Mouse (Mus musculus): ENCODE measurements around the gene Tmem183a. TPM values are rescaled to one million over a fixed set of nuclear protein-coding genes. Genes with fewer than 3 reads are reported as not detected.
A peak's percentile ranks its signal among the peaks of the same experiment; 100 is the strongest.

Tmem183a gene
- total RNA-seq, 2 experiments from 2014 or later, result 11.1 to 14.2 TPM

DNA sequence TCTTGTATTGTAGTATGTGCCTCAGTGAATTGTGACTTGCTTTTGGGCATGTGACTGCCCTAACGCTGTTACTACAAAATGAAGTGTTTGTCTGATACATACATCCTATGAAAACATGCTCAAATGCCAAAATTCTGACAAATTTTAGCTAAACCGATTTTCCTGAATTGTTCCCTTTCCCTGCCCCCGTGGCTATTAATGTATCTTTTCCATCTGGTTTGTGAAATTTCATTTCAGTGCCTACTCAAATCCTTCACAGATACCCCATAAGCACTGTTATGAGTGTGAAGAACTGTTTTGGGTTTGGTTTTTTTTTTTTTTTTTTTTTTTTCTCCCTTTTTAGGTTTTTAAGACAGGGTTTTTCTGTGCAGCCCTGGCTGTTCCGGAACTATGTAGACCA is 16.7 kb downstream of the Tmem183a start:
- DNase-seq, result no peak

DNA sequence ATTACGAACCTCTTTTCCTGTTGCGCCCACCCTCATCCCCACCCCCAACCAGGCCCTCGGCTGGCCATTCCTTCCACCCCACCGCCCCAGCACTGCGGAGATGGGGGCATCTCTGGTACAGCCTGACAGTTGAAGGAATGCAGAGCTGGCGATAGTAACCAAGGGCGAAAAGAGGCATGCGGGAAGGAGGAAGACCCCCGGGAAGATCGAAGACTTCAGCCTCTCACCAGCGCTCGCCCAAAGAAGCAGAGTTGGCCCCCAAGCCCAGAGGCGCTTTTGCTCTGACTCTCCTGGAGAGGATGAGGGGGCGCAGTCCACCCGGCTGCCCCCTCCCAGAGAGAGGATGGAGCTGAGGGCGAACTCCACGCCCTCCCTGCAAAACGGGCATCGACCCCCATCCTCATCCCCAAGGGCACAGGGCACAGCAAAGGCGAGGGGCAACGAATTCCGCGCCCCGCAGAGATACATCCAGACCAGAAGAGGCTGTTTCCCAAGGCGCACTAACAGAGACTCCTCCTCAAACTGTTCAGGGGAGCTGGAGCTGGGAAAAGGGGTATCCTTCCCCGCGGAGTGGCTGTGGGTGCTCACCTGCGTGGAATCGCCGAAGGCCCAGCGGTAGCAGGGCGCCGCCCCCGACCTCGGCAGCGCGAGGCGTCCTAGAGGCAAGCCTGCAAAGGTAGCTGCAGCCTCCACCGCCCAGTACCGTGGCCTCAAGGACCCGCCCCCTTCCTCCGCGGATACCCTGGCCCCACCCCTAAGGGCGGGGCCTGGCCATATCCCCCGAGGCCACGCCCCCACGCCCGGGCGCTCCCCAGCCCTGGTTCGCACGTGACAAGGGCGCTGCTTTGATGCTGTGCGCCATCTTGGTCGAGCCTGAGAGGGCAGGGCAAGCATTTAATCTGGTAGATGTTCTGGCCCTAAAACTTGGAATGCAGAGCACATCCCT is 17.5 kb downstream of the Tmem183a start:
- peak; percentile 27 to 36 for DNase-seq

DNA sequence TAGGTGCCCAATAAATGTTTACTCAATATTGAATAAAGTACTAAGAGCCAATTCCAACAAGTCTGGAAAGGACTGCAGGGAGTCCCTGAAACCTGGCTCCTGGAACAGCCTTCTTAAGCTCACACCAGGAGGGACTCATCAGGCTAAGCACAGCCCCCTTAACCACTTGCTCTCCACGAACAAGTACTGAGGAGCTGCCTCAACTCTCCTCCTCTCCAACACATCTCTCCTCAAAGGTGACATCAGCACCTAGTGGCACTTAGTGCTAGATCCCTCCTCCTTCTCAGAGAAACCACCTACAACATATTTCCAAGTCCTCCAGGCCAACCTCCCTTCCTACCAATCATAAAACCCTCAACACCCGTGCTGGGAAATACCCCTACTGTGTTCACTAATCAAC is 18.2 kb downstream of the Tmem183a start:
- DNase-seq, result no peak

DNA sequence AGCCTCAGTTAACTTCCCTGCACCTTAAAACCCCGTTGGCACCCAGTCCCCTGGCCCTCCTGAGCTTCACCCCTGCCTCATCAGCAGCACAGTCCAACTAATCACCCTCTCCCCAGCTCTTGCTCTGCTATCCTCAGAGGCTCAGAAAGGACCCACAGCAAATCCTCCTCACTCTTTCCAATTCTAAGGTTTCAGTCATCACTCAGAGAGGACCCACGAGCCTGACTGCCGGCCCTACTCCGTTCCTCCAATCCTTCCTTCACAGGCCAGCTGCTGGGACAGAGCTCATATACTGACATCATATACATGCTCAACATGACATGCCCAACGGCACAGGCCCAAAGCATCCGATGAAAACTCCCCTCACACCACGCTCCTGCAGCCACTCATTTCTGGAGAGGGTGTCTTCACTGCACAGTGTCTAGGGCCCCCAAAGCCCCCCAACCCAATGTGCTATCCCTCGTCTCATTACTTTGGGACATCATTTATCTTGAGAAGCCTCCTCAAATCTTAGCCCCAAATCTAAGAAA is 18.9 kb downstream of the Tmem183a start:
- DNase-seq, result no peak

DNA sequence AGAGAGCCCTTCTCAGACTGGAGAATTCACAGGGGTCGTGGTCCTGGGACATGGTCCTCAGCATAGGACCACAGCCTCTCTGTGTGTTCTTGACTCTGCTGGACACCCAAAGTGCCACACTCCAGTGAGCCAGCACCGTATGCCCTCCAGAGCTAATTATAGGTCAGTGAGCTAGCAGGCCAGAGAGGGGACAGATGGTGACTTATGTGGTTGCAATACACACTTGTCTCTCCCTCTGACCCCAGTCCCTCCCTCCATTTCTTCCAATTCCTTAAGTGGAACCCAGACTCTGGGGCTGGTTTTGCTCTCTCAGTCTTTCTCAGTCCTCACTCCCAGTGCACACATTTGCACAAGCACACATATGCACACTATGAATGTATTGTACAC is 19.5 kb downstream of the Tmem183a start:
- peak; percentile 32 to 43 for DNase-seq

DNA sequence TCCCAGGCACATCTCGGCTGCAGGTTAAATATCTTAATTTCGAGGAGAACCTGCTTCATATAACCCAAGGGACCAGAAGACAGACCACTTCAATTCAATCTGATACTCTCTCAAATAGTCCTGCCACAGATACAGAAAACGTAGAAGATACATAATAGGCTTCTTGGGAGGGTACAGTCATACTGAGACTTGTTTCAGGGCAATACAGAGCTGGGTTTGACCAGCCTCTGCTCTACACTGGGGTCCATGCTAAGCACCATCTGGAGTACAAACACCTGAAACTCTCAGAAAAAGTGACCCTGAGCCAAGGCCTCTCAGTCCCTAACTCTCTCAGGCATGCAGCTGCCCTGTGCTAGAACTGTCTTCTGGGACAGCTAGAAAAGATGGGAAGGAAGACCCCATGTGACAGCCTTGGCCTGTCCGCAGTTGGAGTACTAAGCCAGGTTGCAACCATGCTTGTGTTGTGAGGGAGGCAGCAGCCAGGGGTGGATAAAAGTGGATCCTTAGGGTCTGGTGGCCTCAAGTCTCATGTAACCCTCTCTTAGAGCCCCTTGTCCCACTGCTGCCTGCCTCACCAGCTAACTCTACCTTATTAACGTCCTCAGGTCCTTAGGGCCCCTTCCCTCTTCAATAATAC is 20.0 kb downstream of the Tmem183a start:
- no peak for DNase-seq

DNA sequence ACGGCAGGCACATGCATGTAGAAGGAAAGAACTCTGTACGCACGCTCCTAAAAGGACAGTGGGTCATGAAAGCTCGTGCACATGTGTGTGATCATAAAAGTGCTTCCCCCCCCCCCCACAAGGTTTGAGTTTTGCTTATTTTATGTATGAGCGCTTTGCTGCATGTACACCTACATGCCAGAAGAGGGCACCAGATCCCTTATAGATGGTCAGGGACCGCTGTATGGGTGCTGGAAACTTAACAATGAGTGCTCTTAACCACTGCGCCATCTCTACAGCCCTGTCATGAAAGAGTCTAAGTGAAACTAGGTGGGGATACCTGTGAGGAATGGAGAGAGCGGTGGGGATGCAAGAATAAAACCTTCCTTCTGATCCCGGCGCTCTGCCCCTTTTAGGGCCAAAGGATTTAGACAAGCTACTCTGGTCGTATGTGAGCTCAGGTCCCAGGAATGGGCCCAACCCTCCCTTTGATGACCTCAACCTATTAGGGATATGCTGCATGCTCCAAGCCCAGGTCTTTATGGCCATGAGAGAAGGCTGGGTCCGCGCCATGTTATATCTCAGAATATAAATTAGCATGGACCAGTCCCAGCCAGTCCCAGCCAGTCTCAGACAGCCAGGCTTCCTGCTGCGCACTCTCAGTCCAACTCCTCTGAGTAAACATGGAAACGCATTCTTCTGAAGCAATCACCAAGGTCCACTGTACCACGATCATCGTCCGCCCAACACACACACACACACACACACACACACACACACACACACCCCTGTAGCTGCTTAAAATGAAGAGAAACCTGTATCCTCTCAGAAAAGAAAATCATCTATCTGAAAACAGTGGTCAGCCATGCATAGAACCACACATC is 21.8 kb downstream of the Tmem183a start:
- no peak for DNase-seq

DNA sequence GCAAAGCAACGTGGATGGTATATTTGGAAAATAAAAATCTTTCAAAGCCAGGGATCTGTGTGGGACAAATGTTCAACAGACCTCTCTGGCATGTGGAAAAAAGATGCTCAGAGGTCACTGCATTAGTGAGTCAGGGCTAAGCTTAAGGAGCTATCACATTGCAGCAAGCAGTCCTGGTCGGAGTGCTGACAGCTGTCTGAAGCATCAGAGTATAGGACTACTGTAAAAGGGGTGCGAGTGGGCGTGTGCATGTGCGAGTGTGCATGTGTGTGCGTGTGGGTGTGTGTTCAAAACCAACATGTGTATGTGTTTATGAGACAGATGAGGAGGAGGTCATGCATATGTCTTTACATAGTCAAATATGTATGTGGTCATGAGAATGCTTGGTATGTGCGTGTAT is 22.6 kb downstream of the Tmem183a start:
- no peak for DNase-seq

DNA sequence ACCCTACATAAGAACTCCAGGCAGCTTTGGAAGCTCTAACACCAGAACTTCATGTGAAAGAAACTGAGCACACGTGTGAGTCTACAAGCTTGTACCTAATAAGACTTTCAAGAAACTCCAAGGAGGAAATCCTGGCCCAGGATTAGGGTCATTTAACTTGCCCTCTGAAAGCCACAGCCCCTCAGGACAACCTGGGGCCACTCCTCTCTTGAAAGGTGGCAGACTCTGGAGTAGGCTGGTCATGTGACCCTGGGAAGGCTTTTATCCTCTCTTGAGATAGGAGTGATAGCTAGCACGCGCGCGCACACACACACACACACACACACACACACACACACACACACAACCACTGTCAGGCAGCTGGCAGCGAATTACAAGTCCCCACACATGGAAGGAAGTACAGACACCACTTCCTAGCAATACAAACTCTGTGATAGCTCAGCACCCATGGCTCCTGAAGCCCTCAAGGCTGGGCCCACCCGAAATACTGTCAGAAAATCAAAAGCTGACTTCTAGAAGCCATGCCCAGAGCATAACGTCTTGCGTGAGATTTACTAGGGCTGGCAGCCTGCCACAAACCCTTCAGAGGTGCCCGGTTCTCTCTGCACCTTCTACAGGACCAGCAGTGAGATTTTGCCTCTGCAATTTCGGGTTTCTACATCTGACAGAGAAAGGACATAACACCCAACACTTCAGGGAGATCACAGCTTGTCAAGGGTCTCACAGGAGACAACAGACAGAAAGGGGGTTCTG is 24.6 kb downstream of the Tmem183a start:
- DNase-seq, result no peak

DNA sequence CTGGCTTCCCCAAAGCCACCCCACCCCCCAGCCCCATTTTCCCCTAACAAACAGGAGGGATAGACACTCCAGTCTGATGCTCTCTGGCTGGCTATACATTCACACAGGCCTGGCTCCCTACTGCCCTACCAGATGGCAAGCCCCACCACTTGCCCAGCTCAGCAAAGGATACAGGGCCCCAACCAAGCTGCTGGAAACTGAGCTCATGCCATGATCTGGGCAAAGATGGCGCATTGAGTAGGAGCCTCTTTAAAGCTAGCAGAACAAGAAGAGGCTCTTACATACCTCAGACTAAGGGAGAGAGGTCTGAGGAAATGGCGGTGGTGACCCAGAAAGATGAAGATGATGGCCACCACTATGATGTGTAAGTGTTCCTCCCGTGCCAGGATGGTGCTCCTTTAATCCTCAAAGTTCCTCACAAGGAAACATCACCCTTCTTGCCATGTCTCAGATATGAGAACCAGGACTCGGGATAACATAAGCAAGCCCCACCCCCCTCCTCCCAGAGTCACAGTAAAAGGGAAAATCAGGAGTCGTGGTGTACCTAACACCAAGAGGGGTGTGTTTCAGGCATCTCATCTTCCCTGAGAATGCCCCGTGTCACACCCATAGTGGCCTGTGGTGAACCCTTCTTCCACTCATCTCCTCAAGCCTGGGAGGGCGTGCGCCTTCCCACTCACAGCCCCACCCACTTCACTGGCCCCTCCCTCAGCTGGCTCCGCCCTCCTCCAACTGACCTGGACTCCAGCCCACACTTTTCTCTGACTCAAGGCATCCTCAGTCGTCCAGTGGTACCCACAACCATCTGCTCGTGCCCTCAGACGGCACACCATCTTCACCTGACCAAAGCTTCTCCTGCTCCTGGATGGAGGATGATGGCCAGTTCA is 25.6 kb downstream of the Tmem183a start:
- no peak for DNase-seq

DNA sequence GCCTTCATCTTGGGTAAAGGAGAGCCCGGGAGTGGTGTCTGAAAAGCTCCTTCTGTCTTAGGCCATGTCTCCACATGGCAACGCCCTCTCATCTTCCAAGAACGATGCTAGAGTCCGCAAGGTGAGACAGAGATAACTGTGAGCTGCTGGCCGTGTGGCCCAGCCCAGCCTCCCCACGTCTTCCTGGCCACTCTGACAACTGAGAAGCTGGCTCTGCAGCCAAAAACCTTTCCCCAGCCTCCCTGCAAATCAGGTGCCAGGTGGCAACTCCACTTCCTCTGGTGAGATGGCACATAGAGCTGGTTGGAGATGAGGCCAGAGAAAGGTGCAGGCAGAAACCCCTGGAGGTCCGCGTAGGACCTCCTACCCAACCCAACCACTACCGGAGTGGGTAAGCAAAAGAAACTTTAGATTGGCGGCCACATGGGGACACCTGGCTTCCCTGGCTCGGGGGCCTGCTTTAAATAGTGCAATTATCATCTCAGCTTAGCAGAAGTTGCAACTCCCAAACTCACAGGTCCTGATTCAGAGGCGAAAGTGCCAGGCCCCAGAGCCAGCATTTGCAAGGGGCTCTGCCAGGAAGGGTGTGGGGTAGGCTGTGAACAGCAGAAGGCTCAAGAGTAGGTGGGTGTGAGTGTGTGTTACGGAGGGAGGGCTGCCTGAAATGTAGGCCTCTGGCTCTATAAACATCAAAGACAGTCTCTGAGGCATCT is 26.4 kb downstream of the Tmem183a start:
- no peak for DNase-seq

DNA sequence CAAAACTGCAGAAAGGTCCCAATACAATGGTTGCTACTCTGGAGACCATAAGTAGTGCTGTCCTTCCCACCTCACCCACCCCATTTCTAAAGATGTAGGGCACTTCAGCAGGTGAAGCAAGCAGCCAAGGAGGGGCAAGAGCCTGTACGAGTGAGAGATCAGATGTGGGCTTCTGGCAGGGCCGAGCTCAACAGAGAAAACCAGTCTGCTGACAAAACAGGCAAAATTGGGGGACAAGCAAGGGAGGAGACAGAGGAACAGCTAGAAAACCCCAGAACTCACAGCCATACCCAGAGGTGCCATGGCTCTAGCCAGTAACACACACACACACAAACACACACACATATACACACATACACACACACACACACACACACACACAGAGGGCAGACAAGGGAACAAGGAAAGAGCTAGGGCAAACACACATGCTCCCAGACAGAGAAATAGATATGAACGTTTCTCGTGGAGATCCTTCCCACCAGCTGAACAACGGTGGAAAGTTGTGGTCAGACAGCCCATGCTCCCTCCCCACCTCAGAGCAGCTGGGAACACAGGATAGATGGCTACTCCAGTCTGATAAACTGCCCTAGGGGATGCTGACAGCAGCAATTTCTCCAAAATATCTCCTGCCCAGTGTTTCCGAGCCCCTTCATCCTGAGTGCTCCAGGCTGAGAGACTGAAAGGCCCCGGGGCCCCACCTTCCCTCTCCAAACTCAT is 27.5 kb downstream of the Tmem183a start:
- no peak for DNase-seq

DNA sequence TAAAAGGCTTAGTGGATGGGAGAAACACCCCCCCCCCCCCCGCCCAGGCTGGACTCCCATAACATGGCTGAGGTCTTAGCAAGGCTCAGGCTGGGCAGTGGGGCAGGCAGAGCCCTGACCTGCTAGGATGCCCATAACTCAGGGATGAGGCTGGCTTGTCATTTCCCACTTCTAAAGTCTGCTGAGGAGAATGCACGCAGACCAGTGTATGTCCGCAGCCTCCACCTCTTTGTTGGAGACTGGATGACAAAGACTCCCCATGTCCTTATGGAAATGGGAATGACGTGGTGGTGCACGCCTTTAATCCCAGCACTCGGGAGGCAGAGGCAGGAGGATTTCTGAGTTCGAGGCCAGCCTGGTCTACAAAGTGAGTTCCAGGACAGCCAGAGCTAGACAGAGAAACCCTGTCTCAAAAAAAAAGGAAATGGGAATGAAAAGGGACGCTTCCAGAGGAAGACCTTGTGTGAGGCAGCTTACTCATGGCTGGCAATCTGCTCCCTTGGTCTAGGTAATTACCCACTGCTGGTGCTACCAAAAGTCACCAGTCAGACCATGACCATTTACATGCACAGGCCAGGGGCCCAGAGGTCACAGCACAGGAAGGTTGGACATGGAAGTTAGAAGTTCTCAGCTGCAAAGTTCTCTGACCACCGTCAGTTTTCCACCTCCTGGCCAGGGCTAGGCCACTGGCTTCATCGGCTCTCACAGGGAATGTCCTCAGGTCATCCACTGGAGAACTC is 28.2 kb downstream of the Tmem183a start:
- DNase-seq, result no peak

DNA sequence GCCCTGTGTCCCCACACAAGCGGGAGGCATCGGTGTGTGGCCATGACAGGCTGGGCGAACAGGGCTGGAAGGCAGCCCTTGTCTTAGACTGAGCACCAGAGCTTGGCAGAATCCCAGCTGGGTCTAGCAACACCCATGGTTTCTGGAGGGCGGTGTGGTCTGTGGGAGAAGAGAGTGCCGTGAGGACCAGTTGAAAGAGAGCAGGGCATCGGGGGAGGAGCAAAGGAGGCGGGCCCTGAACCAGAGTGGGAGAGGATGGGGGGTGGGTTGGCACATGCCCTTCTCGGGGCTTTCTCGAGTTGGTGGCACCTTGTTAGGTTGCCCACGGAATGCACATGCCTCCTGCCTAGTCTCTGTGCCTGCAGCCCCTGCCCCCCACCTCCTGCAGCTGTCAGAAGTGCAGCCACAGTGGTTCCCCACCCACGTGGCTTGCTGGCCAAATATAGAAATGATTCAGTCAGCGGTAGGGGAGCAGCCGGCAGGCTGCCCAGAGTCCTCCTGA is 29.0 kb downstream of the Tmem183a start, which contains the start of gene Ppfia4:
TSS of gene Ppfia4 (minus strand) at position 159 of the 502 bp plus-strand sequence.
- DNase-seq, result peak; percentile 51 to 55

DNA sequence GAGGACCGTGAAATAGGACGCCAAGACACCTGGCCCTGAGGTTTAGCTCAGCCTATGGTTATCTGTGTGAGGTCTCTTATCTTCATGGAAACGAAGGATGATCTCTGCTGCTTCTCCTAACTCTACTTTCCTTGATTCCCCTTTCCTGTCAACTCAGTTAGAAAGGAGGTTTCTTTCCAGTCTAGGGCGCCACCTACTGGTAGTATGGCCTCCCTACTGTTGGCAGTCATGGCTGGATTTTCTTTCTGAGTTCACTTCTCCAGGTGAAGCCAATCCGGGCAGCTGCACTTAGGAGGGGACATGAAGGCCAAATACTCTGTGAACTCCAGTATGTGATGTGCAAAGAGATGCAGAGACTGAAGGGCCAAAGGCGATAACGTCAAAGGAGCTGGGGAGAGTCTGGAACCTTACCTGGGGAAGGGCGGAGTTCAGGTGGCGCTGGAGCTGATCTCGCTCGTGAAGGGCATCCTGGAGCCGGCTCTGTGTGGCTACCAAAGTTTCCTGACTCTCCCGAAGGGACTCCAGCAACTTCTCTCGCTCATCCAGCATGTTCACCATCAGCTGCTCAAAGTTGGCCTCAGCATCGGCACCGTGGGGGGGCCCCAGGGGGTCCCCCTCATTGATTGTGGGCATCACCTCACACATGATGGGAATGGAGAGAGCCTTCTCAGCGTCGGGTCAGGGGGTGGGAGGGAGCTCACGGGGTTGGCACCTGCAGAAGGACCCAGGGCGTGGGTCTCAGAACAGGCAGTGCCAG is 29.7 kb downstream of the Tmem183a start:
- peak; percentile 65 to 91 for DNase-seq

DNA sequence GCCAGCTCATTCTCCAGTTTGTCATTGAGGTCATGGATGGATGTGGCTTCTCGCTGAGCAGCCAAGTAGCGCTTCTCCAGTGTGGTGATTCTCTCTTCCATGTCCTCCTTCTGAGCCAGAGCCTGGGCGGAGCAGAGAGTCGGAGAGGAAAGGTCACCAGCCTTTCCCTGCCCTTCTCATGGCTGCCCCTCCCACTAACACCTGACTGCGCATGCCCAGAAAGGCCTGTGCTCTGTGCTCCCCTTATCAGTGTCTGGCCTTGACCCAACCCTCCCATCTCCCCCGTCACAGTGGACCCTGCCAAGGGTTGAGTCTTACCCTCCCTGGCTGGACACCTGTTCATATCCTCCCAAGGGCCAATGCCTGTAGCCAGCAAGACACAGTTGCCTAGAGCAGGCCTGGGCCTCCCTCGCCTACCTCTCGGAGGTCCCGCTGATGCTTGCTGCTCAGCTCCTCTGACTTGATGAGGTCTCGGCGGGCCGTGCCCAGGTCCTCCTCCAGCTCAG is 34.9 kb downstream of the Tmem183a start:
- DNase-seq, result no peak

DNA sequence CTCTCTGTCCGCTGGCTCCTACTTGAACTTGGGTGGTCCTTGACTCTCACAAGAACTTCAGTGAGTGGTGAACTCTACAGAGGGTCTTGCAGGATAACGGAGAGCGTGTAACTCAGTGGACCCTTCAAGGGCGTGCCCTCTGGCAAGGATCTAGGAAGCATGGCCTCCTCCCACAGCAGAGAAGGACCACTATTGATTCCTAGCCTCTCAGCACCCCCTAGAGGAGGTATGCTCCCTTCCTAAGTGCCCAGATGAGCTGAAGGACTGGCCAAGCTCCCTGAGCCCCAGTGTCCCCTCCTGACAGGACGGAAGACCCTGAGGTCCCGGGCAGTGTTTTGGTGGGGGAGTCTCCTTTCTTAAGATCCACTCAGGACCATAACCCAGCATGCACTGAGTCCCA is 39.2 kb downstream of the Tmem183a start:
- peak; percentile 61 to 72 for DNase-seq
